Mouse (Mus musculus): ENCODE results near the gene Vstm2a. TPM values are rescaled to one million over a fixed set of nuclear protein-coding genes. Genes with fewer than 3 reads are reported as not detected.

Gene Vstm2a
- polyA plus RNA-seq (2012; rRNA removed) = 0.65 and 0.80 TPM in 2 replicates

DNA sequence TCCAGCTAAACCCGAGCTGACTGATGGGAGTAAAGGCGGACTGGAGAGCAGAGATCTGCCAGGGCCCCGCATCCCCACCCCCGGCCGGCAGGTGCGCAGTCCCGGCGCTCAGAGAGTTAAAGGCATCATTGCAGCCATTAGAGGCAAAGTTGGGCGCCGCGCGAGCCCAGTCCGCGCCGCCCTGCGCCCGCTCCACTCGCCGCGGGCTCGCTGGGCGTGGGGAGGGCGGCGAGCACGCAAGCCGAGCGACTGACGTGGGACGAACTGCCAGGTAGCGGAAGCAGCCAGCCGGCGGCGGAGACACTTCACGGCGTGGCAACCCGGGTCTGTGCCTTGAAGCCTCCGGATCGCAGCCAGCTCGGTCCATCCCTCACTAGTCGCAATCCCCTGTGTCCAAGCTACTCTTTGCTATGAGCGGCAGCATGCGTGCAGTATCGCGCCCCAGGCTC is at the start of gene Vstm2a:
Gene Vstm2a (plus strand): TSS at position 252 of the 449 bp plus-strand sequence.
- no peak for DNase-seq (ENCODE audit: low read depth)

DNA sequence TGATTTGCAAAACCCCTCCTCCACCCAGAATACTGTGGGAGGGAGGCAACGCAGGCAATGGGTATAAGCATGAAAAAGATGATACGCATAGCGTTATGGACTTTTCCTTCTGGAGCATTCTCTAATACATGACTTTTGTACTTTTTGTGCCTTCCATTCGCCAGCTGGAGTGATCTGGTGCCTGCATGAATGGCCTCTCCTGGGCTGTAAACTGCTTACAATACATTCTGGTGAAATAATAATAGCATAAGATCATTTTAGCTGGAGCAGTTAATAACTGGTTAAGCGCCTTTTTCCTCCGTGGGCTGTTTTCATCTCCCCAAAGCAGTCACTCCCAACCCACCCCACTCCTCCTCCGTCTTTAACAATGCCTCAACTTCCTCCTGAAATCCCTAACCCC is 513 bp upstream of the Vstm2a start:
- no peak for DNase-seq (ENCODE audit: low read depth)

DNA sequence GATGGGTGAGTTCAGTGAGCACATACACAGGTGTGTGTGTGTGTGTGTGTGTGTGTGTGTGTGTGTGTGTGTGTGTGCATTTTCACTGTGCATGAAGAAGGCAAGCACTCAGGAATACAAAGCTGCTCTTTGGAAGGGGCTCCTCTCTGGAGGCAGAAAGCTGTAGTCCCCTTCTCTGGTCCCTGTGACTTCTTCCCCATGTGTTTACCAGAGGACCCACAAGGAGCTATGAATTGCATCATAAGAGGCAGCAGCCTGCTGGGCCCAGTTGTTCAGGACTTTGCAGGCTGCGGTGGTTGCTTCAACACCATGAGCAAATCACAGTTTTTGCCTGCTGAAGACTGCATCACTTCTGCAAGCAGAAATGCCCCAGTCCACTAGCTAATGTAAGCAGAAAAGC is 776 bp downstream of the Vstm2a start:
- no peak for DNase-seq (ENCODE audit: low read depth)

DNA sequence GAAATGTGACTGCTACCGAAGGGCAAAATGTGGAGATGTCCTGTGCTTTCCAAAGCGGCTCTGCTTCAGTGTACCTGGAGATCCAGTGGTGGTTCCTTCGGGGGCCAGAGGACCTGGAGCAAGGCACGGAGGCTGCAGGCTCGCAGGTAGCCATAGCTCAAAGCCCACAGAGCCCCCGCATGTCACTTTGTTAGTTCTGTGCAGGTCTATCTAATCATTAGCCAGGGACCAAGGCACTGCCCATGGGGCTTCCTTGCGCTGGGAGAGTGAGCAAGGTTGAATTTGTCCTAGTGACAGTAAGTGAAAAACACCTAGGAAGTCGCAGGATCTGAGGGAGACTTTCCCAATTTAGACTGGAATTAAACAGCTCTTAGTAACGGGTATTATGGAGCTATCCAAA is 2.4 kb downstream of the Vstm2a start:
- no peak for DNase-seq (ENCODE audit: low read depth)

DNA sequence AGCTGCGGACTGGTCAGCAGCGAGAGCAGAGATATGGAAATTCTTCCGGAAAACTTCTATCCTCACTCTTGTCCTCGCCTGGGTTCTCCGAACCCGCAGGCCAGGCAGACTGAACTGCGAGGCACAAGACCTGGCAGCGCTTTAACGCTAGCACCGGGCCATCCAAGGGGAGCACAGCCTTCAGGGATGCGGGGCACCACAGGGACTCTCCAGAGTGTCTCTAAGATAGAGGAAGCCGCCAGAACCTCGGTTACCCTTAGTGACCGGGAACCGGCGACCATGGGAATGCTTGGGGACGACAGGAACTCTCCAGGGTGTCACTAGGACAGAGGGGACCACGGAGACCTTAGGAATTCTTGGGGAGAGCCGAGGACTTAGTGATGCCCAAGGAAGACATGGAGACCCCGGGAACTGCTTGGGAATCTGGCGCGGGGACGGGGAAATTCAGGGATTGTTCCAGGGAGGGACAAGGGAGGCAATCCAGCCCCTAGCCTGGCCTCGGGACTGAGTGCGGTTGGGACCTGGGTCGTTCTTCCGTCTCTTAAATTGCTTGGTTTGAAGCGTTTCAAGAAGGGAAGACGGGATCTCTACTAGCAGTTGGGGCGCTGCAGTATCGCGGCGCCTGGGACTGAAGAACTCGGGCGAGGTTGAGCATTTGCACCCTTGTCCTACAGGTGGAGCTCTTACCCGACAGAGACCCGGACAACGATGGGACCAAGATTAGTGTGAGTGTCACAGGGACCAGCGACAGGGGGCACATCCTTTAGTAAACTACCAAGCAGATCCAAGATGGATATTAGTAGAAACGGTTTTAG is 3.4 kb downstream of the Vstm2a start:
- no peak for DNase-seq (ENCODE audit: low read depth)

DNA sequence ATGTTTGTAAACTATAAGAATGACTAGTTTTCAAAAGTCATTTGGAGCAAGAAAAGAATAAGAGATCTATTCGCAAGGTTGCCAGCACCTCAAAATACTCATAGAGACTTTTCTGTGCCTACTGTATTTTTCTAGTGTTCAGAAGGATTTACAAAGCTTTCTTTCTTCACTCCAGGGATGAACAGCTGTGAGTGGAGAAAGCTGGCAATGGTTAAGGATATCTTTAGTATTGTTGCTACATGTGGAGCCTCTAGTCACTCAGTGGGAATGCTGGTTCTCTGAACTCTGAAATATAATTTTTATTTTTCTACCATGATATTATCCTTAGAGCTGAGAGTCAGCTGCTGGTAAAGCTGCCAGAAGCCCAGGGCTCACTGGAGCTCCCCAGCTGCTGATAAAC is 10.9 kb downstream of the Vstm2a start:
- DNase-seq (ENCODE audit: low read depth) = no peak

DNA sequence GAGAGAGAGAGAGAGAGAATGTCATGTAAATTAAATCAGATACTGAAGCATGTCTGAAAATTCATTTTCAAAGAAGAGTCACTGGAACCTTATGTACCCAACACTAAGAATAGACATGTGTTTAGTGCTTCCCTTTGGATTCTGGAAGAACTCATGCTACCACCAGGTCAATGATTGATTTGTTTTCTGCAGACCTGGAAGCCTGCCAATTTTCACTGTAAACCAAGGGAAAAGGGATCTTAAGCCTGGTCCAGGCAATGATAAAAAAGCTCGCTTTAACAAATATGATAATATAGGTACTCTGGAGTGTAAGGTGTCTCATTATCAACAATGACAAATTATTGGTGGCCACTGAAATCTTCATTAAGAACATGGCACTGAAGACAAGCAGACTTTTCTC is 32.9 kb downstream of the Vstm2a start:
- no peak for DNase-seq (ENCODE audit: low read depth)

DNA sequence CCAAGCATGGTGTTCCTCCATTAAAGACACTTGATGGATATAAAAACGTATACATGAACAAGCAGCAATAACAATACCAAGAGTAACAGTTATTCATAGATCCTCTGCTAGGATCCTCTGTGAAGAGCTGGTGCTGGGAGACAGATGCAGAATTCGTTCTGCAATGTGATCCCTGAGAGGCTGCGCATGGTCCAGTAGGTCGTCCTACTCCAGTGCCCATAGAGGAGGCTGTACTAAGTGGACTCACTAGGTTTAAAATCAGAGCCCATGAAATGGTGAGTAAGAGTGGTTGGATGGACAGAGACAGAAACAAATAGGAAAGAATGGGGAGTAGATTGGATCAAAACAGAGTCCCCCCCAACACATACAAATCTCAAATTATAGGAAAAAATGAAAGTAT is 35.4 kb downstream of the Vstm2a start:
- DNase-seq (ENCODE audit: low read depth) = no peak

DNA sequence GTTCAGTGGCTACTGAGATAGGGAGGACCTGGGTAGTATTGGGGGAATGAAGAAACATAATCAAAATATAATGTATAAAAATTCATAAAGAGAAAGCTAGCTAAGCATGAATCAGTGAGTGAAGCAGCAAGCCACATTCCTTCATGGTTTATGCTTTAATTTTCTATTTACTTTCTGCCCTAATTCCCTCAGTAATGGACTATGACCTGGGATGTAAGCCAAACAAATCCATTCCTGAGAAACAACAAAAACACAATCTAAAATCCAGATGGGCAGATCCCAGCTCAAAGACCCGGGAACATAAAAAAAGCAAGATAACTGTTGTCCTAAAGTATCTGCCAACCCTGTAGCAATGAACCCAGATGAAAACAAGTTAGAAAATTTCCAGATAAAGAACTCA is 39.0 kb downstream of the Vstm2a start:
- no peak for DNase-seq (ENCODE audit: low read depth)

DNA sequence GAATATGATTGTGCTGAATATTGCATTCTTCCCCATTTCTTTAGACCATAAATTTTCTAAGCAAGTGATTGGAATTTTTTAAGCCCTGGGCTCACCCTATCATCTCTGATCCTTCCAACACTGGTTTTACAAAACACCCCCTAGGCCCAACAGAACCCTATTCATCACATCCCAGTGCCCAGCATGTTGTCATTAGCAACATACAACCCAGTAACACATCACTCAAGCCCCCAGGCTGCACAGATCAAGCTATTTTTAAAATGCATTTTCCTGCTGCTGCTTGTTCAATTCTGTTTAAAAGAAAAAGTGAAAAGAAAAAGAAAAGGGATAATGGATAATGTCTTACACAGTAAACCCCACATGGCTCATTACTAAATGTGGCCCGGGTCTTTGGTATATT is 42.0 kb downstream of the Vstm2a start:
- DNase-seq (ENCODE audit: low read depth) = no peak

DNA sequence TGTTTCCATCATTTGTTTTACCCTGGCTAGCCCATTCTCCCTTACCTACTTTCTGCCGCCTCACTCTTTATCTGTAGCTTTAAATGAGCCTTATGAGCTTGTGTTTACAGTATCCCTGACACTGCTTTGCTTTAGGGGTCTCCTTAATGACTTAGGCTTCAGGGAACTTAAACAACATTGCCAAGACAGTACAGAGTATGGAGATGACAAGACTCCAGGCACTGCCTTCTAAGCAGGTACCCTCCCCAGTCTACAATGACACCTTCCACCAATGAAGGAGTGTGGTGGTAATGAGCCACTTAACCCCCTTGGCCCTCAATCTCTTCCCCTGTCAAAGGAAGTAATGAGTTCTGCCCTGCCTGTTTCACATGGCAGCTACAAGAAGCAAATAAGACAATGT is 42.4 kb downstream of the Vstm2a start:
- no peak for DNase-seq (ENCODE audit: low read depth)

DNA sequence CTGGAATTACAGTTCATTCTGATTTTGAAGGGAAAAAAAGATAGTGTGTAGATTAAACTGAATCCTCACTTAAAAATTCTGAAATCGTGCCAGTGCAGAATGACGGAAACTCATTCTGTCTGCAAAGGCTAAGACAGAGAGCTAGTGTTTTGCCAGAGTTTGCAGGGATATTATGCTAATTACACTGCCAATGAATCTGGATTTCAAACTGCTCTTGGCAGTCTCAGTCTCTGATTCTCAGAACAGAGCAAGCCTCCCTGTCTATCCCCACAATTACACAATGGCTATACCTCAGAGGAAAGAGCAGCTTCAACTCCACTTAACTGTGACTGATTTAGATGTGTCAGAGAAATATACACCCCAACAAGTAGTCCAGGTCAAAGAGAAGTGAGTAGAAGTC is 43.2 kb downstream of the Vstm2a start:
- DNase-seq (ENCODE audit: low read depth) = no peak

DNA sequence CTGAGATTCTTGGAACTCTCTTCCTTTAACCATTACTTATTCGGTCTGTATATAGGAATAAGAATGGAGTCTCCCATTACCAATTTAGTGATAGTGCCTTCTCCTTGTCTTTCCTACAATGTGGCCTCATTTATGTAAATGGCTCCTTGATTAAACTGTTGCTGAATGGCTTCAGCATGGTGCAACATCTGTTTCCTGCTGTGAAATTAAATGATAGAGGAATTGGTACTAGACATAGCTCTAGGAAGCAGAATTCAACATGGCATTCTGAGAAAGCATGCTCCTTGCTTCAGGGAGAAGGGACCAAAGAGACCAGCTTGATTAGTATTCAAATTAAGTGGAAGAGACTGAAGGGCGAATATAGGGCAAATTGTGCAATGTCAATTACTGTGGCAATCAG is 57.6 kb downstream of the Vstm2a start:
- DNase-seq (ENCODE audit: low read depth) = no peak

DNA sequence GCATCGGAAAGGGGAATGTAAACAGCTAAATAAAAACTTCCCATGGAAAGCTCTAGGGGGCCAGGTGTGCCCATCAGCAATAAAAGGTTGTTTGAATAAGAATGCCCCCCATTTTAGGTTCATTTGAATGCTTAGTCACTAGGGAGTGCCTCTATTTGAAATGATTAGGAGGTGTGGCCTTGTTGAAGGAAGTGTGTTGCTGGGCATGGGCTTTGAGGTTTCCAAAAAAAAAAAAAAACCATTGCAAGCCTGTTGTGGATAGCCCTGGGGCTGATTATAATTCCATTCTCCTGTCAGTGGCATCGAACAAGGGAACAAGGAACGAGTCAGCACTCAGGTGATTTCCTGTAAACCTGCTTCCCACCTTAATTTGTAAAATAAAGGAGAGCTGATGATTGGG is 87.7 kb downstream of the Vstm2a start:
- no peak for DNase-seq (ENCODE audit: low read depth)

DNA sequence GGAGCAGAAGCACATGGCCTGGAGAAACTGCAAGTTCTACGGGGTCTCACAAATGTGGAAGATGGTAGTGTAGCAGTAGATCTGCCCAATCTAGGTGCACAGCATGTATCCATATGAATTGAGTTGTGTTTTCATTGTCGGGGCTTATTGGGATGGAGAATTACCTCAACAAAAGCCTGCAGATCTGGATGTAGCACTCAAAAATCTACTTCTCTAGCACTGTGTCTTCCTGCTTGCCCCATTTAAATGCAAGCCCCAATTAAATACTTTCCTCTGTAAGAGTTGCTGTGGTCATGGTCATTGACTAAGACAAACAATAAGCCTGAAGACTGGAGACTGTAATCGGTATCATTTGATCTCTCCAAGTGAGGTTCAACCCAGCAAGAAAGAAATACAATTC is 88.2 kb downstream of the Vstm2a start:
- DNase-seq (ENCODE audit: low read depth) = no peak

DNA sequence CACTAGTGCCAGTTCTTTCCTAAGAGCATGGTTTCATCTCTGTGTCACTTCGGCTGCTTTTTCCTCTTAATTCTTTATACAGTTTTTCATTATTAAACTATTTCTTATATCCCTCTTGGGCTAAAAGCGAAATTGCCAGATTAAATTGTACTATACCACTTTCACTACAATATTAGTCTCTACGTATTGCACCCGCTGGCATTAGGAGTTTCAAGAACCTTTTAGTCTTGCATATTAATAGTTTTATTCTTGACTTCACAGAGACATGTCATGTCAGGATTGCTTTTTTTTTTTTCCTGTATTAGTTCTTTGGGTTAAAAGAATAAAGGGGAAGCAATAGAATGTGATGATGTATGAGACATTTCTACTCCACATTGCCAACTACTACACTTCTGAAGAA is 94.4 kb downstream of the Vstm2a start:
- no peak for DNase-seq (ENCODE audit: low read depth)

DNA sequence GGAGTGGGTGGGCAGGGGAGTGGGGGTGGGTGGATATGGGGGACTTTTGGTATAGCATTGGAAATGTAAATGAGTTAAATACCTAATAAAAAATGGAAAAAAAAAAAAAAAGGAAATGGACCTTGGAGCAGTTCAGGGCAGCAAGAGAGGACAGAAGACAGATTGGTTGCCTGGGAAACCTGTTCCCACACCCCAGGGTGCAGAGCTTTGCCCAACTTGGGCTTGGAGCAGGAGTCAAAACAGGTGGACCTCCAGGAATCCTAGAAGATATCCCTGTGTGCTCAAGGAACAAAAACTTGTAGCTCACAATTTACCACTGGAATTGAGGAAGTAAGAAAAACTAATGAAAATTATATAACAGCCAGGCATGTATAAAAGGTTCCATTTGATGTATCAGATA is 96.8 kb downstream of the Vstm2a start:
- DNase-seq (ENCODE audit: low read depth) = no peak

DNA sequence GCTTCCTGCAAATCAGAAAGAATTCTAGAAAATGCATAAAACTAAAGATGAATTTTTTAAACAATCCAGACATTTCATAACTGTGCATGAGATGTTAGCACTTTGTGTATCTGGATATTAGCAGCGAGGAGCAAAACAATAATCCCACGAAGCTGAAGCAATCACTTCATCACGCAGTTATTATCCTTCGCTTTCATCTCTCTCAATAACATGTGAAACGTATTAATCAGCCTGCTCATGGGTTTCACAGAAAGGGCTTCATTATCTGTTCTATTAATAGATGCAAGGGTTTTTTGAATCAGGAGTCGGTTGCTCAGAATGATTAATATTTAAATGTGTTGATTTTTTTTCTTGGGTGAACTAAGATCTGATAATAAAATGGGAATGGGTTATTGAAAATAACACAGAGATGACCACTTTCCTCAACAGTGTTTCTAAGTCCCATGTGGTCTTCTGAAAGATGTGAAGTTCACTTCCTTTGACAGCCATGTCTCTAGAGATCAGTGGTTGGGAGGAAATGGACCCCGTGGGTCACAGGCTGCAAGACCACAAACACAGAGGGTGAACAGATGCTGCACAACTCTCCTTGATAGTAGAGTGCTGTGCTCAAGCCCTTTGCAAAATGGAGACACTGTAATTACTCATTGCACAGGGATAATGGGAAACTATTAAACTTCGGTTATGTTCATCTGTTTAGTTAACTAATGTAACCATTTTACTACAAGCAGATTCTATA is 109.5 kb downstream of the Vstm2a start:
- DNase-seq (ENCODE audit: low read depth) = no peak

DNA sequence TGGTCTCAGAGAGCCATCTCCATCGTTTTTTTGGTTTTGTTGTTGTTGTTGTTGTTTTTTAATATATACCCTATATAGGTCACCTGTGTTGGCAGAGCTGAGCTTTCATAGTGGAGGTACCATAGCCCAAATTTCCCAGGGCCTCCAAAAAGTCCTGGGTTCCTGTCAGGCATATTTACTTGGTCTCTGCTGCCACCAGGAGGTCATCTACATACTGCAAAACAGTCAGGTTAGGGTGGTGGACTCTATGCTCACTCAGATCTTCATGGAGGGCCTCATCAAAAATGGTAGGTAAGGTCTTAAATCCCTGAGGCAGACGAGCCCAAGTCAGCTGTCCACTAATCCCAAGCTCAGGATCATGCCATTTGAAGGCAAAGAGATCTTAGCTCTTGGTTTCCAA is 146.1 kb downstream of the Vstm2a start:
- no peak for DNase-seq (ENCODE audit: low read depth)

DNA sequence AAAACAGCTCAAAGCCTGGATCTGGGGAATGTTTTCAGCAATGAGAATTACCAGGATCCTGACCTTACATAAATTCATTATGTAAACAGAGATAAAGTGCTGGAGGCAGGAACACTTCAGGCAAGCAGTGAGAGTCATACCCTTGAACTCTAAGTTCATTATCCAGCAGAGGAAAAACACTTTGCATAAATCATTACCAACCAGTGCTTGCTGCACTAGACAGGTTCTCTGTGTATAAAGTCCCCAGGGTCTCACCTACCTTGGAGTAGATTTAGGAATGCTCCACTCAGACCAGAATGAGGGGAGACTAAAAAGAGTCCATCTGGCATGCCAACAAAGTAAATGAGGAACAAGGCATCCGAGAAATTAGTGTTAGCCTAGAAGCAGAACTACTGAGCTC is 154.2 kb downstream of the Vstm2a start:
- DNase-seq (ENCODE audit: low read depth) = no peak

DNA sequence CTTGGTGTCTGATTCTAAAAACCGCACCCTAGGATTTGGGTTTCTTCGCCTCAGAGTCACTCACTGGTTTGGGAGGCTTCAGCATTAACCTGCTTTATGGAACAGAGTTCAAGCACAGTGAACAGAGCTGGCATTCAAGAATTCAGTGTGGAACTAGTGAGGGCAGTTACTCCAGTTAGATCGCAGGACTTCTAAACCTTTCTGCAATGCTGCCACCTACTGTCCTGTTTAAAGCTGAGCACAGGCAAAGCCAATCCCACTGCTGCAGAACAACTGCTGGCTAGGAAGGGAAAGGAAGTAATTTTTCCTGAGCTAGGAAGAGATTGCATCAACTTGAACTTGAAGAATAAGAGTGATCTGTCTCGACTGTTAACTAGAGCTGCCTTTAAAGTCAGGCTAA is 155.1 kb downstream of the Vstm2a start:
- DNase-seq (ENCODE audit: low read depth) = no peak

DNA sequence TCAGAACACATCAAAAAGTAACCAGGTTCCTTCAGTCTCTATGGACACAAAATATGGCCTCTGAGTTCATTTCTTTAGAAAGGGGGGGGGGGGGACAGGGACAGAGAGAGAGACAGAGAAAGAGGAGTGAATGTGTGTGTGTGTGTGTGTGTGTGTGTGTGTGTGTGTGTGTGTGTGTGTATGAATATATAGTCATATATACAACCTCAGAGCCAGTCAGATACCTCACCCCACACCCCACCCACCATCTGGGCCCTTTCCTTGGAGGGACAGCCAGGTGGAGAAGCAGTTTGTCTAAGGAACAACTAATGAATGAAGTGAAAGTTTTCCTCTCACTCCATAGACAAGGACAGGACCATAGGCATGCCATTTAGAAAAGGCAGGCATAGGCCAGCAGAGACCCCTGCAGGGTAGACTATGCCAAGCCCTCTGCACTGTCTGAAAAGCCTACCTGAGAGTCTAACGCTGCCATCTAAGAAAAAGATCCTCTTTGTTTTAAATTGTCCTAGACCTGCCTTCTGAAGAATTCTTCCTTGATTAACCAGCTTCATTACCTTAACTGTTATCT is 155.6 kb downstream of the Vstm2a start:
- DNase-seq (ENCODE audit: low read depth) = no peak
